Mouse (Mus musculus) cerebellum, adult 2 months (tissue): ENCODE data around the gene Atp2a1.

Experiments
- CTCF ChIP-seq: fragments of 200-500 bp; IDR thresholded peaks from 2 replicates; pipeline ENCODE4 v1.5.1; 2011; ENCODE audit warnings: low read depth, mild to moderate bottlenecking, control low read depth, low read length, moderate library complexity, borderline replicate concordance; ENCODE audit not compliant: insufficient read depth
- POLR2A ChIP-seq: fragments of 200-500 bp; IDR thresholded peaks from 2 replicates; pipeline ENCODE4 v1.6.1; 2011; ENCODE audit warnings: low read length, control low read depth, borderline replicate concordance; ENCODE audit not compliant: insufficient read depth

DNA sequence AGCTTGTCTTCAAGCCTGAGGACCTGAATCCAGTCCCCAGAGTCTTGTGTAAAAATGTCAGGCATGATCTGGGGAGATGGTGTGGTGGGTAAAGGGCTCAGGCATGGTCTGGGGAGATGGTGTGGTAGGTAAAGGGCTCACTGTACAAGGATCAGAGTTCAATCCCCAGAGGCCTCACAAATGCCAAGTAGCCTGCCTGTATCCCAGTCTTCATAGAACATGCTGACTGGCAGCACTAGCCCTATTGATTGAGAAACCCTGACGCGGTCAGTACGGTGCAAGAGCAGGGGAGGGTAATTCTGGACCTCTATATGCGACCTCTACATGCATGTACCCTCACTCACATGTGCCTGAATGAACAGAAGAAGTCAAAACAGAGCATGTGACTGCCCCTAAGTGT, 45.3 kb downstream of the Atp2a1 start:
- no peak for TF ChIP-seq CTCF
- TF ChIP-seq POLR2A: no peak
